Mouse (Mus musculus) spleen, adult 10 weeks (tissue): ENCODE data around the gene Adtrp. TPM values are rescaled to one million over a fixed set of nuclear protein-coding genes. Genes with fewer than 3 reads are reported as not detected.

ENCODE experiments used
- polyA plus RNA-seq: library from polyadenylated mRNA; stranded (reverse); fragments of 350-450 nt; fragmentation: Illumina TruSeq; extraction: RNeasy Lipid Tissue Mini Kit (QIAGEN cat#74804); gene quantifications from one replicate; pipeline ENCODE4 v1.2.3, GENCODE M21; 2015; ENCODE audit warnings: low replicate concordance; ENCODE audit not compliant: insufficient read depth

The Adtrp gene
- 2.7 TPM for polyA plus RNA-seq

DNA sequence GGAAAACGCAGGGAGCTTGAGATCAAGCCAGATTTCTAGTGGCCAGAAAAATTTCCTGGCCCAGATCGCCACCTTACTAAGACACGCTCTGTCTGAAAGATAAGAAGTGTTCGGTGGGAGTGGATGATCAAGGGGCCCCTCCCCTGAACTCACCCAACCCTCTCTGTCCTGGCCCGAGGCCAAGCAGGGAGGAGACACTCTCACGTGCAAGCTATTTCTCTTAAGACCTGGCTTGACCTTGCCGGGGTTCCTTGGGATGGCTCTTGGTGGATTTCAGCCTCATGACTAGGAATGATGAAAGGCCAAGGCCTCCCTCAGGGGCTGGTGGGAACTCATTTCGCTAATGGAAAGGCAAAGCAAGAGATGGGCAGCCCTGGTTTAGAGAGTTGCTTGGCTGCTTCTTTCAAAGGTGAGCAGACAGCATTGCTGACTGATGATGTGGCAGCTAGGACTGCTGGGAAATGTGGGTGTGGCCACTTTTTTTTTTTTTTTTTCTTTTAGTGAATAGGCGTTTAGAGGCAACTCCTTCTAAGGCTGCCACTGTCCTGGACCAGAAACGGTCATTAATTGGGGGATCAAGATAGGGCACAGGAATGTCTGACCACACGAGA lies at the start of gene Adtrp:
Gene Adtrp, minus strand, starts transcription at position 169 of the 611 bp plus-strand sequence.

Other genes starting within 250 kb of the Adtrp start
- gene Tmem170b, start 241.8 kb downstream of the Adtrp start, polyA plus RNA-seq = 18.1 TPM
- 40.6 TPM for gene Hivep1, start 204.3 kb upstream of the Adtrp start, polyA plus RNA-seq